Mouse (Mus musculus) olfactory bulb, adult 2 months (tissue): ENCODE data around the gene Creb3l2. TPM values are rescaled to one million over a fixed set of nuclear protein-coding genes. Genes with fewer than 3 reads are reported as not detected.
A peak's percentile ranks its signal among the peaks of the same experiment; 100 is the strongest.

Experiments
- H3K27ac ChIP-seq: fragments of 200-500 bp; 2 replicates; pipeline ENCODE4 v1.5.1; 2012; ENCODE audit warnings: low read depth, low read length; ENCODE audit not compliant: insufficient read depth
- H3K4me1 ChIP-seq: fragments of 200-500 bp; 2 replicates; pipeline ENCODE4 v1.6.1; 2012; ENCODE audit warnings: low read length; ENCODE audit not compliant: control insufficient read depth, insufficient read depth
- H3K4me3 ChIP-seq: fragments of 200-500 bp; 2 replicates; pipeline ENCODE4 v1.5.1; 2012; ENCODE audit warnings: mild to moderate bottlenecking, low read depth, low read length, moderate library complexity; ENCODE audit not compliant: insufficient read depth
- CTCF ChIP-seq: fragments of 200-500 bp; IDR thresholded peaks from 2 replicates; pipeline ENCODE4 v1.5.1; 2012; ENCODE audit warnings: low read depth, mild to moderate bottlenecking, low read length, moderate library complexity; ENCODE audit not compliant: insufficient read depth
- POLR2A ChIP-seq: fragments of 200-500 bp; IDR thresholded peaks from 2 replicates; pipeline ENCODE4 v1.6.1; 2012; ENCODE audit warnings: mild to moderate bottlenecking, low read depth, low read length, moderate library complexity; ENCODE audit not compliant: insufficient read depth
- WGBS: fragments of 180-500 bp; shearing (Covaris S2); methylation state at CpG from one replicate; pipeline ENCODE4 v1.1.7; 2018; 5-methylcytosine and 5-hydroxymethylcytosine counted together
- polyA plus RNA-seq: library from polyadenylated mRNA; stranded (reverse); fragments of >200 nt; gene quantifications from 2 replicates; pipeline ENCODE4 v1.2.4, GENCODE M21; 2012; ENCODE audit warnings: low replicate concordance; ENCODE audit not compliant: missing spikeins, insufficient read depth, insufficient read length

The Creb3l2 gene
- polyA plus RNA-seq, 1 experiment, result not detected

DNA sequence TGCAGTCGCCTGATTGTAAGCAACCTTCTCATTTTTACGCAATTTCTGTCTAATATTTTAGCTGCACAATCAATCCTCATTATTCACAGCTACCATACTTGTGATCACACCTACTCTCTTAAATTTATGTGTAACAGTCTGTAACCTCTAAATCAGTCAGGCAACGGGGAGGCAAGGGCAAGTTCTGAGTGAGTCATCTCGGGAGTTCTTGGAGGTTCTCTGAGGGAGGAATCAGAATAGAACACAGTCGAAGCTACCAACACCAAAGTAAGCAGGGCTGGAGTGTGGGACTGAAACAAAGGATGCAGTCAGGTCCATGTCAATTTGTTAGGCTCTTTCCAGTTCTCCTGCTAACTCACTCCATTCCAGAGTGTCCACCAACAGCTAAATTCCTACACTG, 124.0 kb downstream of the Creb3l2 start:
- no peaks in the 10 kb centered on the region for H3K4me1 ChIP-seq
- H3K4me3 ChIP-seq, result no peak overlapping the region
- no peak for TF ChIP-seq CTCF
- TF ChIP-seq POLR2A, result no peak
- H3K27ac ChIP-seq, result peak overlapping the region; percentile 75; the same call in 1 of the 2 replicates
- WGBS, result 33% methylated on average over 5 of the region's 5 CpGs

DNA sequence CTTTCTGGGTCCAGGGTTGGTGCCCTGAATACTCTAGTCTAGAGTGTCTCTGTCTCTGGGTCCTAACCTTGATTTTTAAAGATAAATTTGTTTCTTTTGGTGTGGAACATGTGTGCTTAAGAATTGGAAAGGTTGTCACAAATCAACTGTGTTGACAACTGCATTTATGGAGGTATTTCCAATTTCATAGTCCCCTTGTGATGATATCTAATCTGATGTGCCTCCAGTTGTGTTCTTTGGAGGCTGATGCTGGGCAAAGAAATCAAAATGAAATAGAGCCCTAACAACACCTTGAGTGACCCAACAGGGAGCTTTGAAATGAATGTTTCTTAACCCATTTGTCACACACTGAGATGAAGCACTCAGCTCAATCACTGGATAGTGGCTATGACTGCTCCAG, 126.5 kb downstream of the Creb3l2 start:
- no peak overlapping the region for H3K4me3 ChIP-seq
- no peaks in the 10 kb centered on the region for H3K4me1 ChIP-seq
- TF ChIP-seq POLR2A (no peak), CTCF (no peak)
- no peak overlapping the region for H3K27ac ChIP-seq

DNA sequence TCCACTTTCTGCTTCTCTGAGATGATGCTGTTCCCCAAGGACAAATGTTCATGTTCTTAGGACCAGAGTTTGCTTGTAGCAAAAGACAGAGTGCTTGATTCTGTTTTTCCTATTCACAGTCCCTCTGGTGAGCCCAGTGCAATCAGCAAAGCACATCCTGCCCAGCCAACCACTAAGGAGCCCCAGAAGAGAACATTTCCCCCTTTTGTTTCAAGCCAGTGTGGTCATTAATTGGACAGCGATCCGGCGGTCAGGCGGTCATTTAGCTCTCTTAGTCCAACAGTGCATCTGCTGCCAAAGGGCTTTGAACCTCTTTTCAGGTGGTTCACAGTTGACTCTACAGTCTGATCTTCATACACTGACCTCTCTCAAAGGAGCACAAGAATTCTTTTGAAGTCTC, 131.3 kb downstream of the Creb3l2 start:
- TF ChIP-seq POLR2A, result no peak
- no peak for TF ChIP-seq CTCF
- Histone ChIP-seq H3K4me3 (no peak overlapping the region), H3K27ac (no peak overlapping the region), H3K4me1 (no peaks in the 10 kb centered on the region)
- WGBS, result 49% methylated on average over 4 of the region's 4 CpGs

DNA sequence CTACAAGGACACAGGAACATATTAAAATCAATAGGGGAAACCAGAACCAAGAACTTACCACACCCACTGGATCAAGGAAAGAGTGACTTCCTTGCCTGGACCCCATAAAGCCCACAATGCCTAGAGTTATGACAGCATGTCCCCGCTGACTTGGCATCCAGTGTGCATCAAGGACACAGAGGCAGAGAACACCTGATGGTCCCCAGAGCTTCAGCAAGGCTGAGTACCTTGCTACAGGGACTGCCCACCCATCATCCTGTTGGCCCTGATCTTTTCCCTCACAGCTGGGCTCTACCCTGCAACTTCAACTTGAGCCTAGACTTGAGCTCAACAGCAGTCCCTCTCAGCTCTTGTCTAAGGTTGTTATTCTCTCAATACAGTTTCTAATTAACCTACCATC, 135.3 kb downstream of the Creb3l2 start:
- TF ChIP-seq CTCF (no peak), POLR2A (no peak)
- 86% methylated on average over 1 of the region's 1 CpGs for WGBS
- H3K4me3 ChIP-seq, result no peak overlapping the region
- H3K4me1 ChIP-seq, result 0 out of 2 replicates have a peak, but pooled peaks cover under 1% of the 10 kb centered on the region
- no peak overlapping the region for H3K27ac ChIP-seq

DNA sequence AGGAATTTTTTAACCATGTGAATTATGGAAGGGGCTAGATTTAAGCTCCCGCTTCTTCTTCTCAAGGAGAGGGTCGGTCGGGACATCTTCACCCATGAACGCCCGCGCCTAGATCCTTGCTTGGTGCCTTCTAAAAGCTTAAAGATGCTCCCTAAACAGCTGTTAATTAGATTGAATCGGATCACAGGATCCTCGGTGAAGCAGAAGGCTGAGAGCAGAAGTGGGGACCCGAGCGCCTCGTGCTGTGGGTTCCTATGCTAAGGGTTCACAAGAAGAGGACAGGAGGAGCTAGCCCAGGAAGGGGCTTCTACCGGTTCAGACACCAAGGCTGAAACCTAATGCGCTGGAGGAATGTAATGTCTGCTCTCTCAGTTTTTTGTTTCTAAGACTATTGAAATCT, 141.5 kb downstream of the Creb3l2 start:
- TF ChIP-seq CTCF, result no peak
- TF ChIP-seq POLR2A, result no peak
- Histone ChIP-seq H3K4me3 (peak overlapping the region; percentile 98), H3K27ac (peak overlapping the region; percentile 74), H3K4me1 (peaks cover 5% of the 10 kb centered on the region; the same call in 1 of the 2 replicates)
- 6% methylated on average over 13 of the region's 13 CpGs for WGBS

DNA sequence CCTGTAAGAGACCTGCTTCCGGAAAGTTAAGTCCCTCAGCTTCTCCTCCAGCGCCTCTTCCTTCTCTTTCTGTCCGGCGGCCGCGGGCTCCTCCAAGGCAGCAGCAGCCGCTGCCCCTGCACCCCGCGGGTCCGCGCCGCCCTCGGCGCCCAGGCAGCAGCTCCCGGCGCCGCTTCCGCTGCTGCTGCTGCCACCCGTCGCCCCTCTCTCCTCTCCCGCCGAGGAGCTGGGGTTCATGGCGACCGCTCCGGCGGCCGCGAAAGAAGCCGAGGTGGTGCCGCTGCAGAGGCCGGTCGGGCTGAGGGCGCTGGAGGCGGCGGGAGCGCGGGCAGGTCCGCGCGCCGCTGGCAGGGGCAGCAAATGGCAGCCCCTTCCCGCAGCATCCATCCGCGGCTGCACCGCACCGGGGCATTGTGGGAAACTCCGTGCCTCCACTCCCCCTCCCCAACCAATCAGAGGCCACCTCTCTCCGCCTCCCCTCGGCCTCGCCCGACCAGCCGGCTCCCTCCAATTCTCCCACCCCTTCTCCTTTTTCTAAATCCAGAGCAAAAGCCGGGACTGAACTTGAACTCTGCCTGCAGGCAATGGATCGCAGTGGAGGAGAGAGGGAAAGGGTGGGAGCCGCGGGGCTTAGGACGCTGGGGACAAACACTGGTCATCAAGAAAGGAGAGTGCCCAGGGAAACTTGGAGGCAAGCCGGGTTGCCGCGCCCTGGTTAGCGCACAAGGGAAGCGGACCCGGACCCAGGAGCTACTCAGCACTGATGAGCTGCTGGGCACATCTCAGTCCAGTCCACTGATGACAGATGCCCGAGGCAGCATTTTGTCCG, 142.2 kb downstream of the Creb3l2 start, which contains the start of gene Dgki:
Dgki (minus strand) TSS at position 623 of the 829 bp plus-strand sequence.
- peaks cover 7% of the 10 kb centered on the region for H3K4me1 ChIP-seq
- peak within 1 kb of the TSS; percentile 91 for H3K27ac ChIP-seq
- WGBS, result under 1% methylated on average over 63 of the region's 65 CpGs
- TF ChIP-seq CTCF (no peak), POLR2A (peak; percentile 95)
- peak within 1 kb of the TSS; percentile 98 for H3K4me3 ChIP-seq

DNA sequence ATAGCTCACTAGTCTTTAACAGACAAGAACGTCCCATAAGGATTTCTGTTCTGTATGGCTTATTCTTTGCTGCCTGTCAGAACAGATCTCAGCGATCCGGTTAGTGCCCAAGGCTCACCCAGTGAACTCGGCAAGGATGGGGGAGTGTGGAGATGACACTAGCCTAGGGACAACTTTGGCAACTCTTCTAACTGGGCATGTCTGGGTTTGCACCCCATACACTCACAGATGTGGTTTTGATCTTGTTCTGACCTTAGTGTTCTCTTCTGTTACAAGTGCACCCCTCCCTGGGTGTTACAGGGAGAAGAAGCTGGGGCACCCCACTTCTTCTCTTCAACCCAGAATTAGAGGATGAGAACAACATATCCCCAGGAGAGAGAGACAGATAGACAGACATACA, 143.0 kb downstream of the Creb3l2 start:
- Histone ChIP-seq H3K27ac (peak overlapping the region; percentile 91), H3K4me3 (peak overlapping the region; percentile 98), H3K4me1 (peaks cover 7% of the 10 kb centered on the region)
- WGBS, result 4% methylated on average over 4 of the region's 4 CpGs
- TF ChIP-seq POLR2A, result no peak
- TF ChIP-seq CTCF, result no peak

DNA sequence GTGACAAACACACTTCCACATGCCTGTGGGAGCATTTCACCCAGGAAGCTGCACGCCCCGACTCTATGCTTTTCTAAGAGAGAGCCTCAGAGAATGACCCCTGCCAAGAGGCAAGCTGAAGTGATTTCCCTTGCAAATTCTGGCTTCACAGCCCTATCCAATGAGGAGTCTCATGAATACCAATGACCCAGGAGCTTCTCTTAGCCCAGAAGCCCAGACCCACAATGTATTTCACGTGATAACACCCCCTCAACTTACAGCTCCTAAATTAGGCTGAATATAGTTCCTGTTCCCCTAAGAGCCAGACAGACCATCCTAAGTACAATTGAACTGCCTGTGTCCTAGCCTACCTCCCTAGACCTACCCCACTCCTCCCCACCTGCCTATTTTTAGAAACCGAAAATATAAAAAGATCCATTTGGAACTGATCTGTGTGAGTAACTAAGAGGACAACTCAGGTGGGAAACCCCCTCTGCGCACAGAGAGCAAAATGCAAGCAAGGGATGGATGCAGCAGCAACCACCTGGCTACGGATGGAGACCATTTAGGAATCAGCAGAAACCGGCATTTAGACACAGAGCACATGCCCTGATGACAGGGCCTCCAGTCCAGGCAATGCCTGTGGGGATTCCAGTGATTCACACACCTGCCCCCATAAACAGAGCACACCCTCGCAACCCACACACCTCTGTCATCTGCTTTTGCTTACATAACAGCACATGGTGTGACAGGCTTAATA, 144.0 kb downstream of the Creb3l2 start:
- TF ChIP-seq POLR2A, result no peak
- TF ChIP-seq CTCF, result no peak
- 29% methylated on average over 8 of the region's 8 CpGs for WGBS
- peak overlapping the region; percentile 48 for H3K4me3 ChIP-seq
- peak overlapping the region; percentile 47 for H3K27ac ChIP-seq
- H3K4me1 ChIP-seq, result peaks cover 11% of the 10 kb centered on the region

DNA sequence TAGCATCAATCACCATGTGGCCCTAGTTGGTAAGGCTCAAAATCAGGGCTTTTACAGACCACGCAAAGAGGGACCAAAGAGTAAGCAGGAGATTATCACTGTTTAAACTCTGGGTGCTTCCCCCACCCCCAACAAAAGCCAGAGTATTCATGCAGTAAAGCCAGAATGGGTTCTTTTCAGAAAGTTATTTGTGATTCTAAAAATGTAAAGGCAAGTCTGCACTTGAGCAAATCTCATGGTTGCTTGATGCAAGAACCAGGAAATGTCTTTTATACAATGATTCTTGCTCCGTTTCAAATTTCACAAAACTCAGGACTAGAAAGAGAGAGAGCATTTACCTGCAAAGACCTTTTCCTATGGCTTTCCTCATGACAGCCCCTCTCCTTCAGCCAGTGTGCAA, 149.9 kb downstream of the Creb3l2 start:
- 57% methylated on average over 2 of the region's 2 CpGs for WGBS
- no peak overlapping the region for H3K4me3 ChIP-seq
- TF ChIP-seq CTCF (no peak), POLR2A (no peak)

More for the DNA sequence above, 149.9 kb downstream of the Creb3l2 start:
- peak overlapping the region; percentile 78; the same call in 1 of the 2 replicates for H3K27ac ChIP-seq
- peaks cover 17% of the 10 kb centered on the region for H3K4me1 ChIP-seq
